Mouse (Mus musculus) granulocyte monocyte progenitor cell, adult 5-6 weeks (primary cell): ENCODE data around the gene Creb3l4. TPM values are rescaled to one million over a fixed set of nuclear protein-coding genes. Genes with fewer than 3 reads are reported as not detected.
"Not testable (repeated sequence)": the region's sequence is repeated elsewhere in the genome, so short reads cannot be mapped to it uniquely, and the experiment has no call there.

ENCODE experiments used
- ATAC-seq: replicated peaks from 2 replicates; pipeline ENCODE4 v1.8.0; 2016; ENCODE audit warnings: mild to moderate bottlenecking, moderate TSS enrichment, inconsistent platforms; ENCODE audit not compliant: poor library complexity, severe bottlenecking
- total RNA-seq, 2 experiments: library from RNA; stranded (forward) in 1 of 2; stranded (reverse) in 1 of 2; fragments of 200-712, 200-1000 nt in 1 of 2; fragments of >200 nt in 1 of 2; fragmentation: Nextera tagmentation in 1 of 2; gene quantifications; 2 replicates each; pipeline ENCODE4 v1.2.3; 2014 to 2017

The Creb3l4 gene
- total RNA-seq (2014; fragmentation: Nextera tagmentation) (not detected in 2 replicates), total RNA-seq (2017) (not detected in 2 replicates)

DNA sequence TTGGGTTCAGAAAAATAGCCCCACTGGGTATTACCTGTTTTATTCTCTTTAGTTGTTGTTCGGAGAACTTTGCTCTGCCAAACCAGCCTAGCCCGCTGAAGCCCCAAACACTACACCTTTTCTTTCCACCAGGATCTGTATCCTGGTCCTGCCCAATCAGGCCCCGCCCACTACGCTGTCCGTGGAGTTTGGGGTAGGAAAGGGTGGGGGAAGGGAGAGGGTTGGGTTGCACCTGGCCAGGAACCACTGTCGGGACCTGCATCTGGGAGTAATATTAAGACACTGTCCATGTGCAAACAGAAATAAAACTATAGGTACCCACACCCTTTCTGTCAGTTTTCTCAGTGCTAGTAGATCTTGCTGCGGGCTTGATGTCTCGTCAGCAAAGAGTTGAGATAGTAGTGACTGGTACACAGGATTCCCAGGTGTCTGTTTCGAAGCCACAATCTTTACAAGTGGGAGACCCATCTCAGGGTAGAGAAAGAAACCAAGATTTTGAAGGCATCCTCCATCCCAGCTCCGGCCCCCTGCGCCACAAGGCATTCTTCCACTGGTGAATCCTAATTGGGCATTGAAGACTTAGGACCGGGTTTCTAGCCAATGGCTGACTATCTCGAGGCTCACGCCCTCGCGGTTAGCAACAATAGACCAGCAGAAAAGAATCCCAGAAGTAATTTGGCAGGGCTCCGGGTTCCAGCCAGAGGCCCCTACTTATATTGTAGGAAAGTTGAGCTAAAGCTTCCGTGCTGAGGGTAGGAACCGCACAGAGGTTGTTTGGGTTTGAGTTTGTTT is at the start of gene Creb3l4:
Creb3l4 (minus strand) TSS at position 529 of the 792 bp plus-strand sequence.
- ATAC-seq, result no peak

- ATAC-seq, result peak; percentile 97
Measured at GRCm38 (mm10) chr3:90292345-90293275, 49.3 kb upstream of the Creb3l4 start, which contains the start of gene Gatad2b. Gene Gatad2b, plus strand, starts transcription at chr3:90293178.

DNA sequence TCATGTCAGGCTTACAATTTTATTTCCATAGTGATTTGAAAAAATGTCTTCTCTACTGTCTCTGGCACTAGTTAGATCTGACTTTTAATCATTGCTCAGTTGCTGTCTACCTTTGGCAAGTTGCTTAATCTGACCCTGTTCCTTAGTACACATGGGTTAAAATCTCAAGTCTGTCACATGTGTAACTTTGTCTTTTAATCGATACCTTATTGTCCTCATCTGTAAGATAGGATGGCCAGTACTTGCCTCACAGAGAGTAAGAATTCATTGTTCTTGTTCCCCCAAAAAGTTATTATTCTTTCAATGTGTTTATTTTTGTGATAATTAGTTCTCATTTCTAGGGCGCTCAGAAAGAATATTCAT is 48.7 kb upstream of the Creb3l4 start:
- ATAC-seq, result no peak

DNA sequence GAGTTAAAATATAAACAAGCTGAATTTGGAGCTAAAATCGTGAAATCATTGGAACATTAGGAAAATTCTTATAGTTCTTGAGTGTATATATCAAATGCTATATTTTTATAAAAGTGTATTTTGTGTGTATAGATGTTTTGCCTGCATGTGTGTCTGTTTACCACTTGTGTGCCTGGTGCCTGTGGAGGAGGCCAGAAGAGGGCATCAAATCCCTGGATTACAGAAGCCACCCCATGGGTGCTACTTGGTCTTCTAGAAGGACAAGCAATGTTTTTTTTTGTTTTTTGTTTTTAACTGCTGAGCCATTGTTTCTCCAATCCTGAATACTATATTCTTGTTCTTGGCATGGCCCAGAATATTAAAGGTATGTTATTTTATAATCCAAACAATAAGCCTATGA is 47.3 kb upstream of the Creb3l4 start:
- ATAC-seq, result no peak

DNA sequence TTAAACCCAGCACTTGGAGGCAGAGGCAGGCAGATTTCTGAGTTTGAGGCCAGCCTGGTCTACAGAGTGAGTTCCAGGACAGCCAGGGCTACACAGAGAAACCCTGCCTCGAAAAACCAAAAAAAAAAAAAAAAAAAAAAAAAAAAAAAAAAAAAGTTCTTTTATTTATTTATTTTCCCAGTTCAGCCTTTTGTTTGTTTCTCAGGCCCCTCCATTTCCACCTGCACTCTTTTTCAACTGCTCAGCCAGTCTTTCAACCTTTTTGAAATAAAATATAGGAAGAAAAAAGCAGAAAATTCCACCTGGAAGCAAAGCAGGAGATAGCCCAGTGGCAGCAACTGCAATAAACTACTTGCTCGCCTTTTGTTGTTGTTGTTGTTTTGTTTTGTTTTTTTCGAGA is 46.1 kb upstream of the Creb3l4 start:
- not testable (repeated sequence) for ATAC-seq

DNA sequence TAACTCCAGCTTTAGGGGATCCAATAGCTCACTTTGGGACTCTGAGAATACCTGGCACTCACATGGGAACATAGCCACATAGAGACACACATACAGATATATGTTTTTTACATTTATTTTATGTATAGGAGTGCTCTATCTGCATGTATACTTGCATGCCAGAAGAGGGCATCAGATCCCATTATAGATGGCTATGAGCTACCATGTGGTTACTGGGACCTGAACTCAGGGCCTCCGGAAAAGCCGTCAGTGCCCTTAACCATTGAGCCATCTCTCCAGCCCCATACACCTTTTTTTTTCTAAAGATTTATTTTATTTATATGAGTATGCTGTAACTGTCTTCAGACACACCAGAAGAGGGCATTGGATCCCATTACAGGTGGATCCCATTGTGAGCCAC is 40.8 kb upstream of the Creb3l4 start:
- ATAC-seq, result no peak

DNA sequence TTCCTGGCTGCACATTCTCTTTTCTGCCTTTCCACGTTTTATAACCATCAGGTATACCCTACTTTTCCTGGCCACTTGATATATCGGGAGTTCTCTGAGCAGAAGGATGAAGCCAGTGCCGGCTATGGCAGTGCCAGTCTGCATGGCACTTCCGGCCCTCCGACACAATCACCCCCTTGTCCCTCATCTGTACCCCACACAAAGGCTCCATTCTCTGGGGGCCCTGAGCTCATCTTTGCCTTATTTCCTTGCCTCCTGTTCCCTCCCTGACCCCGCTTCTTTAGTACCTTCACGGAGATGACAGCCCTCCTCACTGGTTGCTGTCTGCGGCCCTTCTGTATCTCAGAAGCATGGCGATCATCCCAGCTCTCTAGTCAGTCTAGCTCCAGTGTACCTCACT is 37.4 kb upstream of the Creb3l4 start:
- no peak for ATAC-seq

- no peak for ATAC-seq
Measured at GRCm38 (mm10) chr3:90279743-90280142, 36.4 kb upstream of the Creb3l4 start.

- no peak for ATAC-seq
Measured at GRCm38 (mm10) chr3:90279216-90279615, 35.9 kb upstream of the Creb3l4 start.

DNA sequence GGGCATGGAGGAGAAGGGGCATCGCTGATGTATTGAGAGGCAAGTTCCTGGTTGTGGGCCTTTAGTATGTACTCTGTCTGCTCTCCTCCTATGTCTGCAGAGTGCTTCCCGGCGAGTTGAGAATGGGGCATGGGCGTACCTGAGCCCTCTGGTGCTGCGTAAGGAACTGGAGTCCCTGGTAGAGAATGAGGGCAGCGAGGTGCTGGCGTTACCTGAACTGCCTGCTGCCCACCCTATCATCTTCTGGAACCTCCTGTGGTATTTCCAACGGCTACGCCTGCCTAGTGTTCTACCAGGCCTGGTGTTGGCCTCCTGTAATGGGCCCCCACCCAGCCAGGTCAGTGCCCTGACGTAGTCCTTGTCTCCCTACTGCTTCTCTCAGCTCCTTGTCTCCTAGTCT is 34.9 kb upstream of the Creb3l4 start:
- no peak for ATAC-seq

- no peak for ATAC-seq
Measured at GRCm38 (mm10) chr3:90277793-90278192, 34.5 kb upstream of the Creb3l4 start.

DNA sequence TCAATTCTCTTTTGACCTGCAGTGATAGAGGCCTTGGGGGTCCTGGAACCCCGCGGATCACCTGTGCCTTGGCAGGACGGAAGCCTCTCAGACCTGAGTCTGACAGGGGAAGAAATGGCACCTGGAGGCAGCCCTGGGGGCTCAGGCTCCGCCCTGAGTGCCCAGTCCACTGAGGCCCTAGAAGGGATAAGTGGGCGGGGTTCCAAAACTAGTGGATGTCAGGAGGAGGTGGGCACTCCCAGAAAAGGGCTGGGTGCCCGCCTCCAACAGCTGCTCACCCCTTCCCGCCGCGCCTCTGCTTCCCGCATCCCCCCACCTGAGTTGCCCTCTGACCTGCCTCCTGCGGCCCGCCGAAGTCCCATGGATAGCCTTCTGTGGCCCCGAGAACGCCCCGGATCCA is 33.5 kb upstream of the Creb3l4 start:
- no peak for ATAC-seq

- ATAC-seq, result no peak
Measured at GRCm38 (mm10) chr3:90275286-90275685, 32.0 kb upstream of the Creb3l4 start.

- no peak for ATAC-seq
Measured at GRCm38 (mm10) chr3:90273855-90274254, 30.5 kb upstream of the Creb3l4 start.

- ATAC-seq, result no peak
Measured at GRCm38 (mm10) chr3:90272170-90272569, 28.9 kb upstream of the Creb3l4 start.

GRCm38 (mm10) chr3:90270784-90271183 is 27.5 kb upstream of the Creb3l4 start:
- ATAC-seq, result no peak

DNA sequence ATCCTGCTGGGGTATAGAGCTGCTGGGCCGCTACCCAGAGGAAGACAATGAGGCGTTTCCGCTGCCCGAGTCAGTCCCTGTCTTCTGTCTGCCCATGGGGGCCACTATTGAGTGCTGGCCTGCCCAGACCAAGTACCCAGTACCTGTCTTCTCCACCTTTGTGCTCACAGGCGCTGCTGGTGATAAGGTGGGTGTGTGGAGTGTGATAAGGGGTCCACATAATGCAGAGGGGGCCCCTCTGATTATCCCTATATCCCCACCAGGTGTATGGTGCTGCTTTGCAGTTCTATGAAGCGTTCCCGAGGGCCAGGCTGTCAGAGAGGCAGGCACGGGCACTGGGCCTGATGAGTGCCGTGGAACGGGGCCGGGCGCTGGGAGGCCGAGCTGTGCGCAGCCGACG is 25.7 kb upstream of the Creb3l4 start:
- no peak for ATAC-seq

DNA sequence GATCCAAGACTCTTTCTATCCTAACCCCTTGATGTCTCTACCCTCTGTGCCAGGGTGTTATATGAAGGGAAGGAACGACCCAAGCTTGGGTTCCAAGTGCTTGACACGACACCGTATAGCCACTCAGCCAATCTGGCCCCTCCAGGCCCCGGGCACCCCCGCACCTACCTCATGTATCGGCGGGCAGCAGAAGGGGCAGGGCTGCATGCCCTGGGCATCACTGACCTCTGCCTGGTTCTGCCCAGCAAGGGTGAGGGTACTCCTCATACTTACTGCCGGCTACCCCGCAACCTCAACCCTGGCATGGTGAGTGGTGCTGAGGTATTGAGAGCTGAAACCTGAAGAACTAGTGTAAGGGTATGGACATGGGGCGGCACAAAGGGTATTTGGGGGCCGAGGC is 24.9 kb upstream of the Creb3l4 start:
- no peak for ATAC-seq

DNA sequence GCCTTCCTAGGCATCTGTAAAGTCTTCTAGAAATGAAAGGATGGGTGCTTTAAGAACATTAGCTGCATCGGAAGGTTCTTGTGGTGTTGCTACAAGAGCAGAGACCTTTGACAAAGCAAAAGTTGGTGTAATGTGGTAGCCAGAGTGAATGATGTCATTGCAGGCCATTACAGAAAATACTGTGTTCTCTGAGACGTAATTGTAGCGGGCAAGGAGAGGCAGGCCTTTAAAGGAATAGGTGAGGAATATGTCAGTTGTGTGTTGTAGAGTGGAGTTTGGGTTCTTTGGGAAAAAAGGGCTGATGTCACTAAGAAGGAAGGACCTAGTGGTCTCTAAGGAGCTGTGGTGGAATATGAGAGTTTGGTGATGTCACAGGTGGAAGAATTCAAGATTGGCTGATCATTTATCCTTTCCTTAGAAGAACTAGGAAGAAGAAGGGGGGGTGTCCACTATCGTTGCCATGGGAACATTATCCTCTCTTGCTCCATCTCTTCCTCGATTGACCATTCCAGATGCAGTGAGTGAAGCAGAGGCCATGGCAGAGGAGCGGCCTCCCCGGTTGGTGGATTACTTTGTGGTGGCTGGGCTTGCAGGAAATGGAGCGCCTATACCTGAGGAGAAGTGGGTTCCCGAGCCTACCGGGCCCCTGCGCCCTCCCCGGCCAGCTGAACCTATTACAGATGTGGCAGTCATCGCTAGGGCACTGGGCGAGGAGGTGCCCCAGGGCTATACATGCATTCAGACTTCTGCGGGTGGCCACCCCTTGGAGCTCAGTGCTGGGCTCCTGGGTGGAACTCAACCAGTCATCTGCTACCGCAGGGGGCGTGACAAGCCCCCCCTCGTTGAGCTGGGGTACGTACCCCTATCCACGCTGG is 23.8 kb upstream of the Creb3l4 start:
- 0 out of 2 replicates have a peak, but pooled peaks have one; percentile 1 for ATAC-seq
